Mouse (Mus musculus) 416B (cell line): ENCODE measurements around the gene Rbm8a2.
"Not testable (repeated sequence)": the region's sequence is repeated elsewhere in the genome, so short reads cannot be mapped to it uniquely, and the experiment has no call there.

Experiments used
- DNase-seq: peaks from one replicate; pipeline ENCODE4 v3.0.0; 2011; ENCODE audit warnings: low read depth

Rbm8a2 gene

GRCm38 (mm10) chr1:175979014-175979413 lies at the start of gene Rbm8a2:
Gene Rbm8a2, minus strand, starts transcription at chr1:175979114.
- not testable (repeated sequence) for DNase-seq

GRCm38 (mm10) chr1:176028397-176028796 lies 49.5 kb upstream of the Rbm8a2 start:
- no peak for DNase-seq

DNA sequence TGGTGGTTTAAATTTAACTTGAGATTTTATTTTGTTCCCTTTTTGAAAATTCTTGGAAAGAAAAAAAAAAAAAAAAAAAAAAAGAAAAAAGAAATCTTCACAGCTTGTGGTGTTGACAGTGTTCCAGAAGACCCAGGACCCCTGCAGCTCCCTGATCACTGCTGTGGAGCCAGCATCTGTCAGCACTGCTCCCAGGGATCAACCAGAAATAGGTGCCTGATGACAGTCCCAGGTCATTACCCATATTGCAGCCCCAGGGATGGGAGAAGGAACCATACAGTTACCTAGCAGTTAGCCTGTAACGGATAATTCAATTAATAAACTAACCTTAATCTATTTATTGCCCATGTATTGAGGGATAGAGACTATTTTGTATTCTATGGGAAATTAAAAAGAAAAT lies 45.6 kb upstream of the Rbm8a2 start:
- DNase-seq, result no peak

- no peak for DNase-seq
Measured at GRCm38 (mm10) chr1:176018523-176018922, 39.6 kb upstream of the Rbm8a2 start.

DNA sequence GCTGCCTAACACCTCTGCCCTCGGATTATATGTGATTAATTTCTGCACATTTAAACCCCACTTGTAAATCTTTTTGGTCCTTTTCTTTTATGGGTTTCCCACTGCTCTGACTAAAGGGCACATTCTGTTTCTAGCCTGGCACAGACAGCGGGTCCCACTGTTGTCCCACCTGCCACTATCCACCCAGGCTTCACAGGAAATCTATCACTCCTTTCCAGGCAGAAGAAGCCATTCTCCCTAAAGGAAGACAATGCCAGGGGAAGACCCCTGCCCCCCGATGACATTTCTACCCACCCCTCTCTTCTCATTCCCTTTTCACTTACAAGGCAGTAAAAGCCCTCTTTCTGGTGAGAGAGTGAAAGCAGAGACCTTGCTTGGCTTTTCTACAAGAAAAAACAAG lies 37.2 kb upstream of the Rbm8a2 start:
- no peak for DNase-seq

DNA sequence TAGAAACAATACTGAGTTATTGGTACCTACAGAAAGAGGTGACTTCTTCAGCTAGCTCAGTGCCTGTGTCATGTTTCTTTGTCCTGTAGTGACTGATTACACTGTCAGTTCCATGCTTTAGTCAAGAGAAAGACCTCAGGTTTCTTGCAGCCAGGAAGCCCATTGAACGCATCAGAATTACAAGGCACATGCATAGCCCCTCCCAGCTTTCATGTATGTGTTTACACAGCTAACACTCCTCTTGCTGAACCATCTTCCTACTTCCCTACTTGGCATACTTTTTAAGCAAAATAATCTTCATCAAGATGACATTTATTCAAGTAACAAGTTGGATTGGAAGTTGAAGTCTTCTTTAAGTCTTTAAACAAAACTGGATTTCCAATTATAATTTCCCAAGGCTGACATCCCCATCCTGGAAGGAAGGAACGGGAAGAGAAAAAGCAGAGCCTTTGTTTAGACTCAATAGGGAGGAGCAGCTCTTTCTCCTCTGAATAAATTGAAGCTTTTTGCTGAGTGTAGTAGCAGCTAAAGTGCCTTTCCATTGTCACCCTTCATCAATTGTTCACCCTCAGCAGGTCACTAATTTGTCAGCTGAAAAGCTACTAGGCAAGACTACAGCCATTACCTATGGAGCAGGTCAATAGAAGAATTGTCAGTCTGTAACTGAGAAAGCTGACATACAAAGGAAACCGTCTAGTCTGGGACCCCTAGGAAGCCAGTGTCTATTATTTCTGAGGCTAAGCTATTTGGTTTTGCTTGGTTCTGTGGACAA lies 34.8 kb upstream of the Rbm8a2 start:
- DNase-seq, result no peak

DNA sequence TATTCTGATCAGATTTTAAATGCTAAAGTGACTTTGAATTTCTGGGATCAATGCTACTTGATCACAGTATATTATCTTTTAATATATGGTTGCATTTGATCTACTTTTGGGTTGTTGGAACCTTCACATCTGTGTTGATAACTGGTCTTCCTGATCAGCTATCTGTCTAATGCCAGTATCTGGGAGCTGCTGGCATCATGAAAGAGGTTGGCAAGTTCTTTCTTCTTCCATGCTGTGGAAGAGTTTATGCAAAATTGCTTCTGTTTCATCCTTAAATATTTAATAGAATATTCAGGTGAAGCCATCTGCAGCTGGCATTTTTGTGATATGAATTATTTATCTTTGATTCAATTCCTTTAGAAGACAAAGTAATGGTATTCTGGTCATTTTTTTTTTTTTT lies 32.6 kb upstream of the Rbm8a2 start:
- no peak for DNase-seq

DNA sequence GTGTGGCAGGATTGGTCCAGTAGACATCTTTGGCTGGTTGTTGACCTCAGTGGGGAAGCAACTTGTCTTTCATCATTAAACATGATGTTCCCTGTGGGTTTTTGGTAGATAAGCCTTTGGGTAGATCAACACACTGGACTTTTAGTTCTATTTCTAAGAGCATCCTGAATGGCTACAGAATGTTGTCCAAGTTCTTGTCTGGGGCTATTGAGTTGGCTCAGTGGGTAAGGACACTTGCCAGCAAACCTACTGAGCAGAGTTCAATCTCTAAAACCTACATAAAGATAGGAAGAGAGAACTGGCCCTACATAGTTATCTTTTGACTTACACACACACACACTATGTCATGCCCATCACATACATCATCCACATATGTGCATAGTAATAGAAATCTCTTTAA lies 32.2 kb upstream of the Rbm8a2 start:
- no peak for DNase-seq

GRCm38 (mm10) chr1:176008411-176008810 lies 29.5 kb upstream of the Rbm8a2 start:
- DNase-seq, result peak; percentile 1

- no peak for DNase-seq
Measured at GRCm38 (mm10) chr1:176000599-176000998, 21.7 kb upstream of the Rbm8a2 start.

GRCm38 (mm10) chr1:175997076-175997651 lies 18.2 kb upstream of the Rbm8a2 start:
- DNase-seq, result no peak

DNA sequence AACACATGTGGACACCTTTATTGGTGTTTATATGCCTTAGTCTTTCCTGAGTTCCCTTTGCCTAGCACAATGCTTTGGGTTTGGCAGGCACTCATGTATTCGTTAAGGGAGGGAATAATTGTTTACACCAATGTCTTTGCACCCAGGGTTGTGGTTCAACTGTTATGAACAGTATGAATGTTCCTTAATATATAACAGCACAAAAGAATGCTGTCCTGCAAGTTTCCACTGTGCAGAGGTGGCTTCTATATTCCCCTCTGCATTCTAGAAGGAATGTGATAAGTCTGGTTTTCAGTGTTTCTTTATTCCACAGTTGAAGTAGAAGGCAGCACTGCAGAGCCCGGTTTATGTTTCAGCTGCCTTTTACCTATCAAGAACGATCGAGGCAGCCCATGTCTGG lies 10.0 kb upstream of the Rbm8a2 start:
- DNase-seq, result no peak

DNA sequence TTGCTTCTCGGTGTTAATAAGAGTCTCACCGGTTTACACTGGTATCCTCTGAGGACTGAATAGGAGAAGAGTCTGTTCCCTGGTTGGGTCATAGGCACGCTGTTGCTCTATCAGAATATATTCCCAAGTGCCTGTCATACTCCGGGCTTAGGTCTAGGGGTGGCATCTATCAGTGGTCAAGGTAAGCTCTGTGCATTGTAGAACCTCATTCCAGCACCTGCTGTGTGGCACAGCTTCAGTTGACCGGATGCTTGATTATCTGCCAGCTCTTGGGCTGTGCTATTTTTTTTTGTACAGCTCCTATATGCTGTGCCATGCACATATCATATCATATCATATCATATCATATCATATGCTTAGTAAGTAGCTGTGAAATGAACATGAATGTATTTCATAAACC lies 9.5 kb upstream of the Rbm8a2 start:
- DNase-seq, result no peak

- no peak for DNase-seq
Measured at GRCm38 (mm10) chr1:175970710-175971109, 8.2 kb downstream of the Rbm8a2 start.

- no peak for DNase-seq
Measured at GRCm38 (mm10) chr1:175967004-175967745, 11.7 kb downstream of the Rbm8a2 start.

- no peak for DNase-seq
Measured at GRCm38 (mm10) chr1:175961786-175962185, 17.1 kb downstream of the Rbm8a2 start.

DNA sequence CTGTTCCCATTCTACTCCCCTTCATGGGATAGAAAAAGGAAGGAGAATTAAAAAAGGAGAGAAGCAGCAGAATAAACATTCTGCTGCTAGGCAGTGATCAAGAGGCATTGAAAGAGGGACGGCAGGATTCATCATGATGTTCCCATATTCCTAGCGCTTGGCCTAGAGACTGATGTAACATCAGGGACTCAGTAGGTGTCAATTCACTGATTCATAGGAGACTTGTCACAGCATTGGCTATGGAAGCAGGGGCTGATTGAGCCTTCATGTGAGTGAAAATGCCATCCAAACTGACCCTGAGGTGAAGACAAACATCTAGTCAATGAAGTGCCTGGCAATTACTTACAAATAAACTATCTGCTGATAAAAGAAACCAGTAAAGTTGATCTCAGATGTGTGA lies 28.1 kb downstream of the Rbm8a2 start:
- no peak for DNase-seq

DNA sequence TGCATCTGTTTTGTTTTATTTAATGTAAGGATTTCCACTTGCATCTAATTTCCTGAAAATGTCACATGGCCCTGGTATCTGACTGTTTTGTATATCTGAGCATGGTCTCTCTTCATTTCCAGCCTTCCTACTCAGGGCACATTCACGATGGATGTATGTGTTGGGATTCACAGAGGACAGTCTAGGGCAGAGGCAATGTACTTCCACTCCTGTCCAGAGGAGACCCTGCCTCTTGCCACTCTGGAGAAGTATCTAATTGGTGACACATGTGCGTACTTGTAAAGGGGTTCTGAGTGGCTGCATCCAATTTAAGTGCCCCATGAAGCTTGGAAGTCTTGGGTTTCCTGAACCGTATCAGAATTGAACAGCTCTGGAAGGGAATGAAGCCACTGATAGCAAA lies 28.5 kb downstream of the Rbm8a2 start:
- DNase-seq, result no peak

- DNase-seq, result no peak
Measured at GRCm38 (mm10) chr1:175946718-175947315, 32.1 kb downstream of the Rbm8a2 start.

DNA sequence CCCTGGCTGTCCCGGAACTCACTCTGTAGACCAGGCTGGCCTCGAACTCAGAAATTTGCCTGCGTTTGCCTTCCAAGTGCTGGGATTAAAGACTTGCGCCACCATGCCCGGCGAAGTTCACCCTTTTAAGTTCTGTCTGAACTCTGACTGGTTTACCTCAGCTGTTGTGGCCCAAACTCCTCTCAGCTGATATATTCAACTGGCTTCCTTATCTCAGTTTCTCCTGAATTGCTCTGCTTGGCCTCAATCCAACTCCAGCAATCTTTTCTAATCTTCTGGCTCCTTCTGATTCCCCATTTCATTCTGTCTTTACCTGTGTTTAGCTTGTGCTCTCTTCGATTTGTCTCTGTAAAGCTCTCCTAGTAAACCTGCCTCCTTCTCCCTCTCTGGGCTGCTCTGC lies 35.7 kb downstream of the Rbm8a2 start:
- DNase-seq, result no peak

- DNase-seq, result no peak
Measured at GRCm38 (mm10) chr1:175938731-175939130, 40.2 kb downstream of the Rbm8a2 start.

- peak; percentile 85 for DNase-seq
Measured at GRCm38 (mm10) chr1:175936282-175936737, 42.6 kb downstream of the Rbm8a2 start.

GRCm38 (mm10) chr1:175931391-175931790 lies 47.5 kb downstream of the Rbm8a2 start:
- no peak for DNase-seq
